ENCODE assay signal across 21 mouse cellular contexts in the genomic region with DNA sequence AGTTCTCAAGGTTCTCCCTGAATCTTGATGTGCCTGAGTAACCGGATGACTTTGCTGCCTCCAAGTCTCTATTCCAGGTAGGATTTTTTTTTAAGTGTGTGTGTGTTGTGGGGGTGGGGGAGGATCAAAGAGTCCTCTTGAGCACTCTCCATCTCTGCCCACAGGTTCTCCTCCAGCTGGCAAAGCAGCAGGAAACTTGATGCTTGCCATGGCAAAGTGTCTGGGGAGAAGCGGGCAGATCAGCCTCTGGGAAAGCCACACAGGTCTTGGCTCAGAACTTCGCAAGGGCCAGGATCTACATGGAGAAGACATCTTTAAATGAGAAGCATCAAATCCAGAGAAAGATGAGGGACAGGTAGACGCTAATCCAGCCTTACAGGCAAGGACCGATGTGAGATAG. TPM values are rescaled to one million over a fixed set of nuclear protein-coding genes. Genes with fewer than 3 reads are reported as not detected.
DNase-seq lines count a peak whose midpoint lies in the region; TF ChIP-seq lines count a peak whose summit lies in the region.
"Had no signal": no experiment of that assay in that cellular context is flagged by ENCODE, and none has a peak within 500 bp of the region (broad histone marks: within the 10 kb centered on the region; RNA-seq: fewer than 3 reads in every experiment).

No protein-coding gene starts in this region.

- intact Hi-C loops in gastrocnemius, adult 2 months (cut with DNase I), result no loop called here

- no peak for TF ChIP-seq CTCF in gastrocnemius, adult 2 months (IDR thresholded peaks at IDR 0.05)

- H3K4me3 ChIP-seq in gastrocnemius, adult 2 months, result no peak overlapping the region
- H3K4me3 ChIP-seq: embryonic facial prominence, embryonic 13.5 days; embryonic facial prominence, embryonic 15.5 days; erythroblast, embryonic 14.5 days; forebrain, embryonic 10.5 days; forebrain, embryonic 12.5 days had no signal

- peak; percentile 74 for DNase-seq in gastrocnemius, adult 2 months
- DNase-seq in gastrocnemius, postnatal 4 days (ENCODE audit: low spot score in 2 of 2), result no peak
- DNase-seq in gastrocnemius, postnatal 25 days, result peak; percentile 64
- DNase-seq in spleen, postnatal 10 days (ENCODE audit: low spot score in 2 of 2), result no peak
- DNase-seq in kidney, adult 9 months, result no peak
- DNase-seq: adrenal gland, adult 2 months; adrenal gland, postnatal 10 days; adrenal gland, postnatal 25 days; cerebellum, adult 11 months; cerebellum, adult 18-20 months; cerebellum, adult 8-10 months; cerebellum, adult 9-11 months; cerebellum, postnatal 14 days; cerebellum, postnatal 36 days; embryo, embryonic 11 days had no signal

- 0 out of 2 replicates have a peak overlapping the region, but pooled peaks have one; percentile 35 for H3K27ac ChIP-seq in gastrocnemius, adult 2 months
- H3K27ac ChIP-seq: embryonic facial prominence, embryonic 13.5 days; embryonic facial prominence, embryonic 15.5 days; forebrain, embryonic 10.5 days; forebrain, embryonic 12.5 days had no signal

RNA-seq across cellular contexts. Expression of gene Sipa1l2, which starts 10.8 kb away (rescaled TPM):
- total RNA-seq in gastrocnemius, adult 2 months (2021), result 10 to 100 TPM in 1 of 2 experiments, 1 to 10 TPM in 1; 4.5 to 10.8 TPM
- 10 to 100 TPM; 24.2 to 27.5 TPM for total RNA-seq in gastrocnemius, postnatal 4 days (2021)
- 1 to 10 TPM; 5.5 to 8.2 TPM for total RNA-seq in gastrocnemius, postnatal 25 days (2021)
- total RNA-seq: MEL had no signal

Comparison
In these comparisons a context has a peak if more than half of its experiments do, and no peak if none do; other contexts are left out.
1. DNase-seq: peak in gastrocnemius, adult 2 months (single experiment) and gastrocnemius, postnatal 25 days (single experiment); none in gastrocnemius, postnatal 4 days (0 of 2), spleen, postnatal 10 days (0 of 2) and kidney, adult 9 months (single experiment).